Mouse (Mus musculus) ES-E14 (cell line): ENCODE results near the gene Tnni3. TPM values are rescaled to one million over a fixed set of nuclear protein-coding genes. Genes with fewer than 3 reads are reported as not detected.
A peak's percentile ranks its signal among the peaks of the same experiment; 100 is the strongest.

Experiments used
- DNase-seq: peaks from one replicate; pipeline ENCODE4 v3.0.0-alpha.2; 2013; ENCODE audit warnings: low read depth, low spot score
- H3K27ac ChIP-seq: 2 replicates; pipeline ENCODE4 v1.5.1; 2012; ENCODE audit warnings: low read depth, mild to moderate bottlenecking, low read length, moderate library complexity, mixed read lengths; ENCODE audit not compliant: poor library complexity, insufficient read depth, severe bottlenecking
- H3K36me3 ChIP-seq: 2 replicates; pipeline ENCODE4 v1.6.1; 2012; ENCODE audit warnings: mild to moderate bottlenecking, low read length, moderate library complexity, mixed read lengths; ENCODE audit not compliant: control insufficient read depth, poor library complexity, insufficient read depth, severe bottlenecking
- H3K4me1 ChIP-seq, 2 experiments: fragments of 150-350 bp in 1 of 2; sonication (generic) in 1 of 2; 2 replicates each; pipeline ENCODE4 v1.6.1; 2012; ENCODE audit warnings: low read length in 2 of 2, mild to moderate bottlenecking in 1 of 2, mixed read lengths in 1 of 2; ENCODE audit not compliant: control insufficient read depth in 2 of 2, insufficient read depth in 2 of 2, poor library complexity in 1 of 2
- H3K4me3 ChIP-seq, 2 experiments: fragments of 150-350 bp in 1 of 2; sonication (generic) in 1 of 2; 2 replicates each; pipeline ENCODE4 v1.5.1; 2012; ENCODE audit warnings: low read length in 2 of 2, low read depth in 1 of 2, mild to moderate bottlenecking in 1 of 2, mixed read lengths in 1 of 2; ENCODE audit not compliant: insufficient read depth in 1 of 2, poor library complexity in 1 of 2, severe bottlenecking in 1 of 2
- H3K9ac ChIP-seq: 2 replicates; pipeline ENCODE4 v1.6.1; 2012; ENCODE audit warnings: low read depth, mild to moderate bottlenecking, low read length, mixed read lengths; ENCODE audit not compliant: poor library complexity, insufficient read depth, severe bottlenecking
- H3K9me3 ChIP-seq: fragments of 150-350 bp; sonication (generic); 2 replicates; pipeline ENCODE4 v1.6.1; 2012; ENCODE audit warnings: low read depth, mild to moderate bottlenecking, low read length; ENCODE audit not compliant: control insufficient read depth, insufficient read depth
- CHD2 ChIP-seq: IDR thresholded peaks from 2 replicates; pipeline ENCODE4 v1.6.1; 2014; ENCODE audit warnings: mild to moderate bottlenecking, low read depth, low read length, inconsistent platforms
- HCFC1 ChIP-seq: IDR thresholded peaks from 2 replicates; pipeline ENCODE4 v1.6.1; 2012; ENCODE audit warnings: low read length, inconsistent platforms, borderline replicate concordance; ENCODE audit not compliant: insufficient read depth
- MAFK ChIP-seq: IDR thresholded peaks from 2 replicates; pipeline ENCODE4 v1.6.1; 2014; ENCODE audit warnings: mild to moderate bottlenecking, low read depth, low read length, inconsistent platforms; ENCODE audit not compliant: insufficient read depth
- ZC3H11A ChIP-seq: IDR thresholded peaks from 2 replicates; pipeline ENCODE4 v1.6.1; 2012; ENCODE audit warnings: low read depth, mild to moderate bottlenecking, inconsistent platforms, low read length, borderline replicate concordance
- ZNF384 ChIP-seq: IDR thresholded peaks from 2 replicates; pipeline ENCODE4 v1.6.1; 2012; ENCODE audit warnings: low read depth, low read length, inconsistent platforms
- in situ Hi-C, 2 experiments: fragments of 600-800 bp; cut with MboI; formaldehyde crosslinking; loops; one replicate each; pipeline ENCODE4 v1.15.1; 2025; ENCODE audit warnings: low sequenced_read_pairs in 2 of 2, inconsistent platforms in 1 of 2; ENCODE audit not compliant: unreplicated experiment in 2 of 2
- total RNA-seq: library from RNA; depleted of rRNA; stranded (reverse); fragments of 300-350 nt; gene quantifications from 2 replicates; pipeline ENCODE4 v1.2.3, GENCODE M21; 2012

The Tnni3 gene
- total RNA-seq, 1 experiment = 7.8 TPM

DNA sequence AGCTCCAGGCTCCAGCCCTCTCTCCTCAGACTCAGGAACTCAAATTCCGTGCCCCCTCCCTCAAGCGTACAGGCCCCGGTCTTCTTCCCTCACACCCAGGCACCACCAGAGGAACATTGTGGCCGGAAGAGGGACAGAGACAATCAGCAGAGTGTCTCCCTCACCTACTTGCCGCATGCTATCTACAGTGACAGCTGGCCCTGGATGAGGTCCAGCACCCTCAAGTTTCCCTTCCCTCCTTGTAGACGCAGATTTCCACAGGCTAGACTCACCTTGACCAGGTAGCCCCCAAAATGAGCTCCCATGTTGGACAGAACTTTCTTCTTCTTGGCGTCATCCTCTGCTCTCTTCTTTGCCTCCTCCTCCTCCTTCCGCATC is 15.3 kb downstream of the Tnni3 start:
- DNase-seq = no peak
- no peaks in the 10 kb centered on the region for H3K9me3 ChIP-seq
- H3K27ac ChIP-seq = no peak overlapping the region
- peaks cover 0 to 15% of the 10 kb centered on the region in 2 experiments; a peak in 2 of 4 replicates for H3K4me1 ChIP-seq
- H3K4me3 ChIP-seq = no peak overlapping the region
- no peak overlapping the region; the same call in 1 of the 2 replicates for H3K9ac ChIP-seq
- no peaks in the 10 kb centered on the region for H3K36me3 ChIP-seq
- in situ Hi-C loops = no loop called here
- TF ChIP-seq CHD2 = no peak
- TF ChIP-seq ZC3H11A = no peak

DNA sequence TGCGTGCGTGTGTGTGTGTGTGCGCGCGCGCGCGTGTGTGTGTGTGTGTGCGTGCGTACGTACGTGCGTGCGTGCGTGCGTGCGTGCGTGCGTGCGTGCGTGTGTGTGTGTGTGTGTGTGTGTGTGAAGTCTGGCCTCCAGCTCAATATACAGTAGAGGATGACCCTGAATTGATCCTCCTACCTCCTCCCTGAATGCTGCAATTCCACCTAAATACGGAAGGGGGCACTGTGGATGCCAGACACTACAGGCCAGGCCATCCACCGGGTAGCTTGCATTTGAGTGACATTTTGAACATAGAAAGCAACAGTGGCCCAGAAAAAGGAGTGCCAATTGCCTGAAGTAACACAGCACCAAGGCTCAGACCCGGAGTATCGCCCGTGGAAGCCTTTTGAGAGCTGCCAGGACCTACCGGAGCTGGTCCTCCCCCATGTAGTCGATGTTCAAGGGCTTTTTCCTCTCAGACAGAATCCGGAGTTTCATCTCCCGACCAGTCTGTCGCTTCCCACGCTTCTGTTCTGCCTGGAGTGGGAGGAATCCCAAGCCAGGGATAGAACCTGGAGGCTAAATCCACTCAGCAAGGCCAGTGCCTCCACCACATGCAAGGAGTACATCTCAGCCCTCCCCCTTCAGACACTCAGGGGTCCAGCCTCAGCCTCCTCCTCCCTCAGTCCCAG is 15.8 kb downstream of the Tnni3 start:
- H3K27ac ChIP-seq = no peak overlapping the region
- TF ChIP-seq ZC3H11A (no peak), ZNF384 (no peak), HCFC1 (no peak), CHD2 (no peak), MAFK (no peak)
- H3K36me3 ChIP-seq = no peaks in the 10 kb centered on the region
- no peak for DNase-seq
- peak overlapping the region in 1 of 2 experiments; percentile 41; a peak in 1 of 4 replicates for H3K4me3 ChIP-seq
- in situ Hi-C loops = no loop called here
- no peak overlapping the region; the same call in 1 of the 2 replicates for H3K9ac ChIP-seq
- no peaks in the 10 kb centered on the region for H3K9me3 ChIP-seq
- peaks cover 0 to 14% of the 10 kb centered on the region in 2 experiments; a peak in 2 of 4 replicates for H3K4me1 ChIP-seq

DNA sequence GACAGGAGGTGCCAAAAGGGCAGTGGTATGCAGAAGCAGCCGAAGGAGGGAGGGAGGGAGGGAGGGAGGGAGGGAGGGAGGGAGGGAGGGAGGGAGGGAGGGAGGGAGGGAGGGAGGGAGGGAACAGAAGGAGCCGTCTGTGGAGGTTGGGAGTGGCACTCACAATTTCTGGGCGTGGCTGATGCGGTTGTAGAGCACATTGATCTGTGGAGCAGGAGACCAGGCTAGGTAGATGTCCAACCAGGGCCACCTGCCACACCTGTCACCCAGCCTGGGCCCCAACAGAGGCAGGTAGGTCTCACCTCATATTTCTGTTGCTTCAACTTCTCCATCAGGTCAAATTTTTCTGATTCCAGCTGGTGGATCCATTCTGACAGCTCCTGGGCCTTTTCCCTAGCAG is 16.8 kb downstream of the Tnni3 start:
- Histone ChIP-seq H3K27ac (no peak overlapping the region), H3K9me3 (no peaks in the 10 kb centered on the region), H3K9ac (no peak overlapping the region), H3K4me3 (no peak overlapping the region), H3K36me3 (no peaks in the 10 kb centered on the region), H3K4me1 (peaks cover 0 to 14% of the 10 kb centered on the region in 2 experiments; a peak in 2 of 4 replicates)
- in situ Hi-C loops = no loop called here
- no peak for DNase-seq
- TF ChIP-seq HCFC1 = no peak
- TF ChIP-seq ZNF384 = no peak
- TF ChIP-seq MAFK = no peak
- no peak for TF ChIP-seq ZC3H11A
- TF ChIP-seq CHD2 = no peak

DNA sequence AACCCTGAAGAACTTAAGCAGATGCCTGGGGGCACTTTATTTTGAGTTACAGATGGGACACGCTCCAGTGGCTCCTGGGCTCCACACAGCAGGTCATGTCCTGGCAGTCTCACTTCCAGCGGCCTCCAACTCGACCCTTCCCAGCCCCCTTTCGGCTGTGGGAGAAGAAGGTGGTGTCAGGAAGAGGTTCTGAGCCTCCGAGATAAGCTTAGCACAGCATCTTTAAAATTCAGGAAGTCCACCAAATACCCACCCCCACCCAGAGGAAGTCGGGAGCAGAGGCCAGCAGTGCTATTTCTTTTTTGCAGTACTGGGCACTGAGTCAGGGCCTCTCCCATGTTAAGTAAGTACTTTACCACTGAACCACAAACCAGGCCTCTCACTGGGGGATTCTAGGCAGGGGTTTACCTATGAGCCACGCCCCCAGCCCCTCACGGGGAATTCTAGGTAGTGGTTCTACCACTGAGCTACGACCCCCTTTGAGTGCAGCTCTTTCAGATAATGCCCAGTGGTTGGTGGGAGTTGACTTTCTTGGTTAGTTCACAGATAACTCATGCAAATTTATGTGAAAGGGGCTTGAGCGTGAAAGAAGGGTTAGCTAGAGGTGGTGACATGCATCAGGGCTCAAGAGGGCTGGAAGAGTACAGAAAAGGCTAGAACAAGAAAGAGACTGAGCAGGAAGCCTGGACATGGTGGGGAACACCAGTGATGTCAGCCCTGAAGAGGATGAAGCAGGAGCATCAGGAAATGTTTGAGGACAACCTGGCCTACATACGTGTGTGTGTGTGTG is 19.2 kb downstream of the Tnni3 start:
- Histone ChIP-seq H3K4me3 (no peak overlapping the region), H3K36me3 (no peaks in the 10 kb centered on the region), H3K27ac (no peak overlapping the region), H3K9me3 (no peaks in the 10 kb centered on the region), H3K9ac (no peak overlapping the region), H3K4me1 (peaks cover 0 to 13% of the 10 kb centered on the region in 2 experiments; a peak in 3 of 4 replicates)
- in situ Hi-C loops = no loop called here
- DNase-seq = no peak
- no peak for TF ChIP-seq HCFC1
- TF ChIP-seq ZC3H11A = no peak
- no peak for TF ChIP-seq ZNF384
- TF ChIP-seq MAFK = no peak
- no peak for TF ChIP-seq CHD2
